Mouse (Mus musculus) adrenal gland, adult 18-20 months (tissue): Measurements from ENCODE around the gene Lrp6. TPM values are rescaled to one million over a fixed set of nuclear protein-coding genes. Genes with fewer than 3 reads are reported as not detected.
A peak's percentile ranks its signal among the peaks of the same experiment; 100 is the strongest.

Source experiments
- DNase-seq, 2 experiments: peaks; one replicate each; pipeline ENCODE4 v3.0.0; 2021 to 2022; ENCODE audit warnings: low spot score in 2 of 2
- total RNA-seq, 2 experiments: library from RNA; stranded (reverse); gene quantifications; 1 replicate in 1 of 2; 2 replicates in 1 of 2; pipeline ENCODE4 v1.2.3; 2021

Gene Lrp6
- total RNA-seq, 2 experiments from 2014 or later, result 57.2 to 78.3 TPM

DNA sequence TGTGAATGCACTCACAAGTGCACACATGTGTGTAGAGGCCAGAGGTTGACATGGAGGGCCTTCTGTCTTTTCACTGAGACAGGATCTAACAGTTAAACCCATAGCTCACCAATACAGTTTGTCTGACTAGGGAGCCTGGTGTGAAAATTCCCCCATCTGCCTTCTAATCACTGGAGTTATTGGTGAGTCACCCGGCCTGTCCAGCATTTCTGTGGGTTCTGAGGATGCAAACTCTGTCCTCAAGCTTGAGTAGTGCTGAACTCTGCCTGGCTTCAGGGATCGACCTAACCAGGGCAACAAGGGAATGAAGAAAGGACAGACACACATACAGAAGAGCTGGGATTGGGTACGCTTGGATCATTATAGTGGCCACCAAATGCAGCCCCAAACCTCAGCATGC is 125.0 kb downstream of the Lrp6 start:
- no peak for DNase-seq

DNA sequence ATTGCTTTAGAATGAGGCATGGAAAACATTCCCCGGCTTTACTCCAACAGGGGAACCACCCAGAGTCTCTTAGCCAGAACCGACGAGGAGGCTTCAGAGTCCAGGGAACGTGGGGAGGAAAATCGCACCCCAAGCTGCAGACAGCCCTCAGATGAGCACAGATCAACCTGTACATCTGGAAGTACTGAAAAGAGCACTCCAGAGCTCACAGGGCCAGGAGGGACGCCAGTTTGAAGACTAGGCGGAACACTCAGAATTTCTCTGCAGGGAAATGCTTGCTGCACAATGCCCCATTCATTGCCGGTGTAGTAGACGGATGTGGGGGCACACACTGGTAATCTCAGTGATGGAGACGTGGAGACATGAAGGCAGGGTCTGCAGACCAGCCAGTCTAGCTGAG is 126.7 kb downstream of the Lrp6 start:
- no peak for DNase-seq

DNA sequence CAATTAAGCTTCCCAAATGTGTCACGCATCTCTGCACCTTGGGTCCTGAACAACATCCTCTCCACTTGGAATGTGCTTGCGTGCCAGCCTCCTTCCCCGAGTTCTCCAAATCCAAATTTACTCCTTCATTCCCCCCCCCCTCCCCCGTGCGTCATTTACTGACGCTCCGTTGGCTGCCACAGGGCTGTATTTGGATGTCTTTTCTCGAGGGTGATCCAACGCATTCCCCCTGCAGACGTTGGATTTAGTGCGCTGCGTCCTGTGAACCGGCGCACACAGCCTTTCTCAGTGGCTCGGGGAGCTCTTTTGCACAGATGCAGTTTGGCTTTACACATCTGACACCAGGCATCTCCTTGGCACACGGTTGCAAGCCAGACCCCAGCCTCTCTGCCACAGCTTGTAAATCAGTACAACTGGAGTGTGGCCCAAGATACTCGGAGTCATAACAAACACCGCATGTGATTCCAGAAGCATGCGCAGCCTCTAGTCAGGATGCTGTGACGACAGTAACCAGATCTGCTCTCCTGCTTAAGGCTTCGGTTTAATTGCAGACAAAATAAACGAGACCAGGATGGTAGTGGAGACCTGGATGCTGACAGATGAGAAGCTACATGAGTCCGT is 127.3 kb downstream of the Lrp6 start:
- no peak for DNase-seq

DNA sequence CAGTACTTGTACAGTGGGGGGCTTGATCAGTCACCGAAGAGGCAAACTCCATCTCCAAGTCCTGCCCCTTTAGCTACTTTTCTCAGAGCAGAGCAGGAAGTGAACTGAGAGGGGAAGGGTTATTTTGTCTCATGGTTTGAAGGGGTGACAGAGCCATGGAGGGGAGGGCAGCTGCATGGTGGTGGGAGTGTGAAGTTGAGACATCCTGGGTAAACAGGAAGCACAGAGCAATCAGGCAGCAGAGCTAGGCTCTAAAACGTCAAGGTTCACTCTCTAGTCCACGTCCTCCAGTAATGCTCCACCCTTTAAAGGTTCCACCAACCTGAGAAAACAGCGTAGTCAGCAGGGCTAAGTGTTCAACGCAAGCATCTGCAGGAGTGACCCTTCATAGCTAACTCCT is 129.8 kb downstream of the Lrp6 start:
- no peak for DNase-seq

DNA sequence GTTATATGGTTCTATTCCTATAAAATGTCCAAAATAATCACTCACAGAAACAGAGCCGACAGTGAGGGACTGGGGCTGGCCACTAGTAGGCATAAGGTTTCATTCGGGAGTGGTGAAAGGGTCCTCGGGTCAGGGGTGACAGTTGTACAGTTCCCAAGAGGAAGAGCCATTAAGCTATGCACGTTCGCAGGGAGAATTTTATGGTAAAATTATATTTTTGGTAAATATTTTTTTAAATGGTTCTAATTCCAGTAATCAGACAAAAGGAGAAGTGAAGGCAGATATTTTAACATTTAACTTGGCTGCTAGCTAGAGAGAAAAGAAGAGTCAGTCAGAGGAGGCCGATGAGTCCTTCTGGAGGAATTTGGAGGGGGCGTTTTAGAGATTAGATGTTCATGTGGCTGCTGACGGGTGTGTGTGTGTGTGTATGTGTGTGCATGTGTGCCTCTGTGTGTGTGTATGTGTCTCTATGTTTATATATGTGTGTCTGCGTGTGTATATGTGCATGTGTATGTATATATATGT is 131.8 kb downstream of the Lrp6 start:
- DNase-seq, result no peak

DNA sequence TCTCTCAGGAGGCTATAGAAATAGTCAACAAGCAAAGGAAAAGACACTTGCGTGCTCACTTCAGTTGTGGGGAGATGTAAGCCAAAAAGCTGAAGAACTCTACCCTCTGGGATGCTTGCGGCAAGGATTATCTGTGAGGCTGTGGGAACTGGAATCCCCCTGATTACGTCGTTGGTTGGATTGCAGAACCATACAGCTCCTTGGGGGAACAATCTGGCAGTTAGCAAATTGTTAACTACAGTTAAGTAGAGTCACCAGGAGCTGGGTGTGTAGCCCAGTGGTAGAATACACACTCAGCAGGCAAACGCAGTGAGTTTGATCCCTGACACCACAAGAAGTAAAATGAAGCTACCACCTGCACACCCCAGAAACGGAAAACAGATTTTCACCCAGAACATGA is 132.7 kb downstream of the Lrp6 start:
- no peak for DNase-seq

DNA sequence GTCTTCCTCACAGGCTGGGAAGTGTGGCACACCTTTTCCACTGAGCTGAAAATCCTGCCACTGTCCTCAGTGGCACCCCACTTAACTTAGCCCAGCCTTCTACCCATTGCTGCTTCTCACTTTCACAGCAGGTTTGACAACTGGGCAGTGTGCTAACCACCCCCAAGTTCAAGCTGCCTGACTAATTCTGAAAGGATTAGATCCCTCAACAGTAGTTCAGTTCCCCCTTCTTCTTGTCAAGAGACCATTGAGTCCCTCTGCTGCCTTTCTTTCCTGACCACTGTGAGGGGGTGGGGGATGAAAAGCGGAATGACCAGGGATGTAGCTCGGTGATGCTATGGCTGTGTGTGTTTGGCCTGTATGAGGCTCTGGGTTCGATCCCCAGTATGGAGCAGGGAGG is 133.5 kb downstream of the Lrp6 start:
- DNase-seq, result no peak

DNA sequence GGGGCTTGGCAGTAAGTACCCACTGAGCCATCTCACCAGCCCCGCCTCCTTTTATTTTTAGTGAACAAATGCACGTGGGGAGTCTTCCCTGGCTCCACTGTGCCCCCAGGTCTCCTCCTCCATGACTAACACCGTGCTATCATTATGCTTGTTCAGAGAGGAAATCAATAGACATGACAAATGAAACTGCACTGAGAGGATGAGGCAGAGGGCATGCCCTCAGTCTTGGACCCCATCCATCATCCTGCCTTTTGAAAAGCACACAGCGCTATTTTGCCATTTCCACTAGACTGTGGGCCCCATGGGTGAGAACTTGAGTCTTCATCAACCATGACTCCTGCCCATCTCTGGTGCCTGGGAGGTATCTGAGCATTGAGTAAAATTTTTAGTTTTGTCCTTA is 135.2 kb downstream of the Lrp6 start:
- DNase-seq, result no peak

DNA sequence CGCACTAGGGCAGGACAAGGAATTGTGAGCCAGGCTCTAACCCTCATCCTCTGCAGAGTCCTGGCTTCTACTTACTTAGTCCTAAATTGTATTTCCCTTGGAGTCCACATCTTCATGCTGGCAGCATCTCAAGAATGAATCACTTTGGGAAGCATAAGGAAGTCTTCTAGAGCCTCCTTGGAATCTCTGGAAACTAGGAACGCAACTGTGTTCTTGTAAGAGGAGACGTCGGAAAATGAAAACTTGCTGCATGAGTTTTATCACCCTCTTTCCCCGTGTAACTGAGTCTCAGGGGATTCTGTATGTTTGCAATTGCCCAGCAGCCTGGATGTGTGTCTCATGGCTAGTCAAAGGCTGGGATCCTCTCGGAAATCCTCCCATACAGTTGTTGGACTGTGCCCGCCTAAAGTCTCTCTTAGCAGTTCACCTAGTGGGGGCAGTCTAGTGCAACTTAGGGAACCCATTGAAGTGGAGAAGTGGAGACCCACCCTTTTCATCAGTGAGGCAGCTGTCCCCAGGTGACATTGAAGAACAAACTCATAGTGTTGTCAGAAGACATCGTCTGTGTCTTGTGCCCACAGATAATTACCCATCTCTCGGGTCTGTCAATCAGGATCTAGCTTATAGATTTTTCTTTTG is 136.5 kb downstream of the Lrp6 start:
- DNase-seq, result no peak

DNA sequence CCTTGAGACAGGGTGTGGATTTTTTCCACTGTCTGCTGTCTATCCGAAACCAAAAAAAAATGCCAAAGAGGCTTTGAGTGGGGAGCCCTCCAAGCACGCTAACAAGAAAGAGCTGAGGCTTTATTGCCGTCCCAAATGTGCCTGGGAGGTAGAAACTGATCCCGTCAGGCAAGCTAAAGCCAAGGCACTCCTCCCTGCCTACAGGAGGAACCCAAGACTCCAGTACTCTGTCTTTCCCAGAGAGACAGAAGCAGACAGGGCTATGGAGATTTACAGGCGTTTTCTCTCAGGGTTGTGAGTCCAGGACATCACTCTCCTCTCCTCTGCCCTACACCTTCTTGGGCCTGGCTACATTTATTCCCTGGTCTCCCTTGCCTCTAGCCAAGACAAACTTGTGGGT is 138.3 kb downstream of the Lrp6 start:
- DNase-seq, result no peak

DNA sequence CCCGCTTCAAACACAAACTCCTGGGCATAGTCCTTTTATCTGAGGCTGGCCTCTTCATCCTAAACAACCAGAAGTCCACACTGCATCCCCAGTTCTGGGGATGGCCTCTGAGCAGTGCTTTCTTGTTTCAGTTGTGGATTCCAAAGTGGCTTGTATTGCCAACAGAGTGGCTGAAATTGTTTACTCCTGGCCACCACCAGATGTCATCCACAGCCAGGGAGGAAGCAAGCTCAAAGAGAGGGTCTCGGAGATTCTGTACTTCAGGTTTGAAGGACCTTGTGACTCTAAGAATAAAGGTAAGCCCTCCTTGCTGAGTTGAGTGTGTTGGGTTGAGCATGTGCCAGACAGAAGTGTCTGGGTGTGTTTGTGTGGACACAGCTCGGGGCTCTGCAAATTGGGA is 139.6 kb downstream of the Lrp6 start:
- no peak for DNase-seq

DNA sequence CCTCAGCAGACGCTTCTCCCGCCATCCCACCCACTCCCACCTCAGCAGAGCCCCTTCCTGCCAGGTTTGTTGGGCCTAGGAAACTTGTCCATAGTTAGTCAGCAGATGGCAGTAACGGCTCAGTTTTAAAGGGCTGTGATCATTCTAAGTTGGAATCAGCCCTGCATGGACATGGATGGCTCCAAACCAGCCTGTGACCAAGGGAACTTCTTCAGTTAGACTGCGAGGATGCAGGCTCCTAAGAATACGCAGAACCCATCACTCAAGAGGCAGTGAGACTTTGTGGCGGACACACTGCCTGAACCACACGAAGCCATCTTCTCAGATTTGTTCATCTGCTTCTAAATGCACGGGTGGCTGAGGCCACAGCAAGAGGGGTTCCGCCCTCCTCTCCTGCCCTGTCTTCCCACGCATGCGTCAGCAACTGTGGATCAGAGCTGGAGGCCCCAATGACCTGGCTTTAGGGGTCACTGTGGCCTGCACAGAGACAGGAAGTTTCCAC is 141.5 kb downstream of the Lrp6 start:
- DNase-seq, result peak; percentile 52 to 55

DNA sequence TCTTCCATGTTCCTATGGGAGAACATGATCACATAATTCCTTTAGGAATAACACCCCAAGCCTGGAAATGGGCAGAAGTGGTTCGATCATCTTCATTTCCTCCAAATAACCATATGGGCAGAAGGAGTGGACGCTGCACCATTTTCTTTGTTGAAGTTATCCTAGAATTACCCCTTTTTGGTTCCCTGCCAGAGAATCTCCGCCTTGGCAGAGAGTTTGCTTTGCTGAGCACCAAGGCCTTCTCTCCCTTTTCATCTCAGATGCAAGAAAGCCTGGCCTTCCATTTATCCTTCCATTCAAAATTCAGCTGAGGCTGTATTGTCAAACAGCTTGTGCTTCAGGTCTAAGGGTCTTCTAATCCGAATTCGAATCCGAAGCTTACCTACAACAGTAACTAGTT is 144.8 kb downstream of the Lrp6 start:
- no peak for DNase-seq

DNA sequence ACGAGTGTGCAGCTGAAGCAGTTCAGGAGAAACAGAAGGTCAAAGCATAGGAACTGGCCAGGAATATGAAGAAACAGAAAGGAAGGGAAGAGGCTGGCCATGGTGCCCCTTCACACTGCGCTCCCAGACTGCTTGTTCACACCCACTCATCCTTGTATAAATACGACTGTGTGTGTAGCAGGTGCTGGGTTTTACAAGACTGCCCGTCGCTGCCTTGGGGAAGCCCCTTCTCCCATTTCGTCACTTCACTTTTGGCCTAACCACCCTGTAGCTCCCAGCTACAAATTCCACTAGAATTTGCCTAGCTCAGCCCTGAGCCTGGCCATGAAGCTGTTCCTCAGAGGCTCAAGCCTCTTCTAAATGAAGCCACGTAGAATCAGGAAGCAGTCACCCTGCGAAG is 146.4 kb downstream of the Lrp6 start:
- DNase-seq, result no peak

DNA sequence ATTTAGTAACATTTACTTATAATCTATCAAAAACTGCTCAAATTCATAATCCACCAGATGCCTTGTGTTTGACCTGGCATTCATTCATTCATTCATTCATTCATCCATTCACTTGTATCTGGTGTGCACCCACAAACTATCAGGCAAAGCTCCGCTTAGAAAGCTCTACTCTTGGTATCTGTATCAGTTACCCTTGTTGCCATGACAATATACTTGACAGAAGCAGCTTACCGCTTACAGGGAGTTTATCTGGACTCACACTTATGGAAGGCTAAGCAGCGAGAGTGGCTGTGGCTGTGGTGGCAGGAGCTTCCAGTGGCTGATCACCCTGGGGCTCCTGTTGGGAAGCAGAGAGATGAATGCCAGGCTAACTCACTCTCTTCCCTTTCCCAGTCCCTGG is 148.9 kb downstream of the Lrp6 start:
- DNase-seq, result no peak

DNA sequence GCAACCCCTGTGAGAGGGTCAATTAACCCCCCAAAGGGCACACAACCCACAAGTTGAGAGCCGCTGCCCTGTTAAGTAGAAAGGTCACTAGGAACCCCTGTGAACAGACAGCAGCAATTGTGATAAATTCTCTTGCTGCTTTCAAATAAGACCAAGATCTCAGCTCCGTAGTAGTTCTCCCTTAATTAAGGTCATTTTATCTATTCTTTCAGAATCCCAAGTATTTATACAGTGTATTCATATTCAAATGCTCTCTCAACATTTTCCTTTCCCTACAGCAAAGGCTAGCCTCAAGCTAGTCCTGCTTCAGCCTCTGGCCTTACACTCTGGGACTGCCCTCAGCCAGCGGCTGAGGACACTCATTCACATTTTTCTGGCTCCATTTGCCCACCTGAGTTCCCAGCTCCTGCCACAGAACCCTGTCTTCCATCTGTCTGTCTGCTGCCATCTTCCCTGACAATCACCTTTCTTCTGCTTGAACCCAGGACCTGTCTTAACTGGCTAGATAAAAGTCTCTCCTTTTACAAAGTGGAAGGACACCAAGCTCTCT is 150.1 kb downstream of the Lrp6 start:
- DNase-seq, result no peak

DNA sequence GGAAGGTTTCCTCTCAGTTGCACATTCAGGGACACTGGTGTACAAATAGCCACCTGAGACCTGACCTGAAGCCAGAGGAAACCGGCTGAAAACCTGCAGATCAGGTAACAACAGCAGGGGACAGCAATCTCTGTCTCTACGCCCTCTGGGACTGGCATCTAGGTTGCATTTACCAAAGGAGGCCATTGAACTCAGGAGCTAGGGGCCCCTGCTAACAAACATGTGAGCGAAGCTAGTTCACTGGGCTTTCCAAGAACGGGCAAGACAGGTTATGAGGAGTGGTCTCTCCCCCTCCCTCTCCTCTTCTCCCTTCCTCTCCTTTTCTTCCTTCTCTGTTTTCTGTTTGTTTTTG is 152.3 kb downstream of the Lrp6 start:
- DNase-seq, result no peak

DNA sequence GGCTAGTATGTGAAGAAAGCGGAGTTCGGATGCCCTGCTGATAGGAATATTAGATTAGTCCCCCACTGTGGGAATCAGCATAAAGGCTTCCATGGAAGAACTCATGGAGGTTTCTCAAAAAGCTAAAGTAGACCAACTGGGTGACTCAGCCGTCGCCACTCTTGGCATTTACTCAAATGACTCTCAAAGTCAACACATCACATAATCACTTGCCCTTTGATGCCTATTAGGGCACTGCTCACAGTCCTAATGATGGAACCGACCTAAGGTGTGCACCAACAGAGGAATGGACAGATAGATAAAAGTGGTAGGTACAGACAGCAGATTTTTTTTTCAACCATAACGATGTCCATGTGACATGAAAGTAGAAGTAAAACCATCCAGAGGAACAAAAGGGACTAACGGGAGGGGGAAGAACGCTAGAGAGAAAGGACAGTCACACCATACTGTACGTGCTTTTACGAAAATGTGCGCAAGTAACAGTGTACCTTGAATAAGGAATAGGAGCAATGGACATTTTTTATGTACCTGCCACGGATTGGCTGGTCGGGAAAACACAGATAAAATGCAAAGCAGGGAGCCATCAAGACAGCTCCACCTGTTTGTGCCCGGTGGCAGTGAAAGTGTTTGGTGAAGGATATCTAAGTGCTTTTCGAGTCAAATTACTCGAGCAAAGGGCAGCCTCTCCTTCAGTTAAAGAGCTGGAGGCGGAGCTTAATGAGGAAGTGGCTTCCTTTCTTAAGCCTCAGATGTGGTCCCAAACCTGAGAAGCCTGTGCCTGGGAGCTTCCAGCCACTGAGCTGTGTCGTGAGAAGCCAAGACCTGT is 152.8 kb downstream of the Lrp6 start:
- DNase-seq, result no peak

DNA sequence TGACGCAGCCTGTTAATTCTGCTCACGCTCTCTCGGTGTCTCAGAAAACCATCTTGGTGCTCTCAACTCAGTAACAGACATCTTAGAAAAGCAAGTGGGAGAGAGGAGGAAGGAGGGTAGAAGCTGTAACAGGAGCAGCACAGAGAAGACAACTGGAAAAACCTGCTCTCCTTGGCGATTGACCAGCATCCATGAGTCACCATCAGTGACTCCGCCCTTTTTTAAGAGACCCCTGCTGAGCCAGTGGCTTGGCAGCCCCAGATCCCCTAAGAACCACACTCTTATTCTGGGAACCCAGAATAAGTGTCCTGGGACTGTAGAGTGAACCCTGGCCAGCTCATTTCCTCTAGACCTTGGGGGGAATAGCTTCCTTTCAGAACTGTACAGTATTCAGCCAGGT is 159.5 kb downstream of the Lrp6 start:
- DNase-seq, result no peak

DNA sequence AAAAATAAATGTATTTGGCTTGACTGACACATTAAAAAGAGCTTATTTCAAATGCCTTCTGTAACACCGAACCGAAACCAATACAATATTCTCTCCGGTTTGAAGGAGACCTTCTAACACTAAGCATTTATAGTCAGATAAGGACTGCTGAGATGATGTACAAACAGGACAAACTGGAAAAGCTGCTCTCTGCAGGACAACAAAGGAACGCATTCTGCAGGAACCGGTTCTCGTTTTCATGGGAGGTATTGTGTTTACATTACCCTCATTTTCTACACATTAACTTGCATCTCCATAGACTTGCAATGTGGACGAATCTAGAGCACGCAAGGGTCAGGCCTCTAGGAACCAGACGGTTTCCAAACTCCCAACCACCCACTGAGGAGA is 163.1 kb downstream of the Lrp6 start:
- DNase-seq, result no peak

DNA sequence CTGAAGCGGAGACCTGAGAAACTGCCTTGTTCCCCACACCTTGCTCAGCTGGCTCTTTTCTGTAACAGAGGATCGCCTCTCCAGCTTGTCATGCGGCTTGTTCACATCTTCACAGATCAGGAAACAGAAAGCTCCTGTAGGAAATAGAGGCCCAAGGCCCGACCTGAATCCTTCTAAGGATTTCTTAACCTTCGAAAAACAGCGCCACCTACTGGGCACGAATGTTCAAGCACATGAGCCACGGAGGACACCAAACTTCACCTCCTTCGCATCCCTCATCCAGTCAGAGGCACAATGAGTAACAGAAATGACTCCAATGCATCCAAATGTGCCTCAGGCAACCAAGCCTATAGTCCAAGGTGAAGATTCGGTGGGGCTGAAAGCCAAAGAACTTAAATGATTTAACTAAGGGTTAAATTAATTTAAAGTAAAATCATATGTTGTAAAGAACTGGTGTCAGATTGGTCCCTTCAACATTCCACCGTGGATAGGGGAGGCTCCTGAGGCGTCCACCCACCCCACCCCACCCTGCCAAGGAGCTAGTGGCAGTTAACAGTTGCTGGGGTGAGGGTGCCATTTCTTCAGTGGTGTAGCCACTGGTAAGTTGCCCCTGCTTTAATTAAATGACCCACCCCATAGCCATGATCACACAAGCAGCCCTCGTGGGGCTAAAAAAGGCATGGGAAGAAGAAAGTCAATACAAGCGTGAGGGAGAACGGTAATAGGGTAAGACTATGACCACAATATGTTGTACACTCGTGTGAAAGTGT is 163.7 kb downstream of the Lrp6 start:
- peak; percentile 49 to 65 for DNase-seq
